Mouse (Mus musculus) heart, adult 2 months (tissue): ENCODE results near the gene Mmrn2.

ENCODE experiments used
- EP300 ChIP-seq: fragments of 200-500 bp; IDR thresholded peaks from 2 replicates; pipeline ENCODE4 v1.6.1; 2011; ENCODE audit warnings: low read depth, low read length, control low read depth; ENCODE audit not compliant: insufficient read depth
- POLR2A ChIP-seq: fragments of 200-500 bp; IDR thresholded peaks from 2 replicates; pipeline ENCODE4 v1.6.1; 2011; ENCODE audit warnings: mild to moderate bottlenecking, low read depth, low read length, control low read depth; ENCODE audit not compliant: insufficient read depth

GRCm38 (mm10) chr14:34345771-34346566 lies 29.3 kb upstream of the Mmrn2 start:
- TF ChIP-seq POLR2A = no peak
- no peak for TF ChIP-seq EP300
